Mouse (Mus musculus): ENCODE measurements around the gene Morn3.

- TF ChIP-seq CTCF (IDR thresholded peaks at IDR 0.05) (no peak), EP300 (IDR thresholded peaks at IDR 0.05) (no peak)
Observed at GRCm38 (mm10) chr5:123035089-123035488, 11.7 kb downstream of the Morn3 start.

Measured in lung, postnatal 0 days (tissue).